Mouse (Mus musculus): ENCODE measurements around the gene Zbbx.

The Zbbx gene

DNA sequence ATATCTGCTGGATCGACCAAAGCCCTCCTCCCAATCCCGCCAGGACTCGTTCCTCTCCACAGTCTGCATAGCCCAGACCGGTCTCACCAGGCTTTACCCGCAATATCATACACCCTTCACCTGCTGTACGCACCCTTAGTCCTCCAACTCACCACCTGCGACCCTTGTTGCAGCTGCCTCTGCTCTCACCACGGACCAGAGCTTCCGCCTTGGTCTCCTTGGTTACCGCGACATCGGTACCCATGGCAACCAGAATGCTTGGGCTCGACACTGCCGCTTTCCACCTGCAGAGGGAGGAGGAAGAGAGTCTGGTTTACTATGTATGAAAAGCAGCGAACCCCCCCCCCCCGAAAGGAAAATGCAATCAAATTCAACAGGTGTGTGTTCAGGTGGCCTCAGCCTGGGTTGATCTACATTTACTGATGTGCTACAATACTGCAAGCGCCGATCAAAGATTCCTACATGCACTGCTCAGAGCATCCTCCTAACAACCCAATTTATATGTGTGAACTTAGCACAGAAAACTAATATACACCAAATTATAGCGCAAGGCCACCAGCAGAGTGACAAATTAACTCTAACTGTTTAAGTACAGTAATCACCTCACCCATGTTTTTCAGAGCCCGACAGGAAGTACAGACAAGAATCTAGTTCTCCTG lies at the start of gene Zbbx:
Gene Zbbx (minus strand): TSS at position 197 of the 659 bp plus-strand sequence.
- DNase-seq (ENCODE audit: low spot score): no peak

GRCm38 (mm10) chr3:75202808-75203503 lies 38.1 kb upstream of the Zbbx start:
- no peak for DNase-seq (ENCODE audit: low spot score)

DNA sequence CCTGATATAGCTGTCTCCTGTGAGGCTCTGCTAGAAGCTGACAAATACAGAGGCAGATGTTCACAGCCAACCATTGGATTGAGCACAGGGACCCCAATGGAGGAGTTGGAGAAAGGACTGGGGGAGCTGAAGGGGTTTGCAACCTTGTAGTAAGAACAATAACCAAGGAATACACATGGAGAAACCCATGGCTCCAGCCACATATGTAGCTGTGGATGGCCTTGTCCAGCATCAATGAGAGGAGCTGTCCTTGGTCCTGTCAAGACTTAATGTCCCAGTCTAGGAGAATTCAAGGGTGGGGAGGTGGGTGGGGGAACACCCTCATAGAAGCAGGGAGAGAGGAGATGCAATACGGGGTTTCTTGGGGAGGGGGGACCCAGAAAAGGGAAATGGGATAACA lies 17.8 kb upstream of the Zbbx start:
- no peak for DNase-seq (ENCODE audit: low spot score)

- DNase-seq (ENCODE audit: low spot score): no peak
These were observed 23.0 kb downstream of the Zbbx start for GRCm38 (mm10) chr3:75141876-75142275.

GRCm38 (mm10) chr3:75104867-75105266 lies 60.0 kb downstream of the Zbbx start:
- no peak for DNase-seq (ENCODE audit: low spot score)

- DNase-seq (ENCODE audit: low spot score): no peak
These were observed 79.1 kb downstream of the Zbbx start for GRCm38 (mm10) chr3:75085762-75086161.

DNA sequence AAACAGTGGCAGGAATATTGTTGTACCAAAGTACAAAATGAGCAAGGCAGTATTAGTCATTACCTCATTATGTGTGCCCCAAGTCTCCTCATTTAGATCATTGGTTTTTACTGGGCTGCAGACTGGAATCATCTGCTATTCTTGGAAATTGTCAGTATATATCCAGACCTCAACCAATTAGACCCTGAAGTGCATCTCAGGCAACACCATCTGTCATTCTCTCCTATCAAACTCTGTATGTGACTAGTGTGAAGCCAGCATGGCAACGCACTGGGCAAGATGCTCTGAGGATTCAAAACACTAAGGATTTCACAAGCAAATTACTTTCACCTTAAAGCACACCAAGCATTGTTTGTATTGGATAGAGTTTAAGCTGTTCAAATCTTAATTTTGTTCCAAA lies 85.9 kb downstream of the Zbbx start:
- DNase-seq (ENCODE audit: low spot score): no peak

- DNase-seq (ENCODE audit: low spot score): no peak
These were observed 155.1 kb downstream of the Zbbx start for GRCm38 (mm10) chr3:75009701-75010100.
